Mouse (Mus musculus): ENCODE data around the gene Ankrd44. TPM values are rescaled to one million over a fixed set of nuclear protein-coding genes. Genes with fewer than 3 reads are reported as not detected.

The Ankrd44 gene
- polyA plus RNA-seq, 1 experiment: 6.8 TPM

DNA sequence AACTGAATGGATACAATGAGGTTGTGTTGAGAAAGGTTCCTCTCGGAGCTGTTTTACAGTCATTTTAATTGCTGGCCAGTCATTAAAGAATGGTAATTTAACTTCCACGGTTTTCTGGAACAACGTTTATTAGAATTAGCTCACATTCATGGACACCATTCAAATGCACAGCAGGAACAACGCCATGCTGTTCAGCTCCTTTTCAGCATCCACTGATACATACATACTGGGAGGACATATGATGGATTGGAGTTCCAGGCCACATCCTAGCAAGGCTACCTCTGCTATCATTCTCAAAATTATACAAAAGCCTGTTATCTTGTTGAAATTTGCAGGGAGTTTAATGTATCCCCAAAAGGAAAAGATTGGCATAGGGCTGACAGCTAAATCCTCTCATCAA is 261.1 kb downstream of the Ankrd44 start:
- no peaks in the 10 kb centered on the region for H3K27me3 ChIP-seq (ENCODE audit: control insufficient read depth, insufficient read depth, low read length)
- peaks cover 2% of the 10 kb centered on the region; the same call in 1 of the 2 replicates for H3K4me1 ChIP-seq (ENCODE audit: control insufficient read depth, insufficient read depth, low read length)
- no peak overlapping the region for H3K4me3 ChIP-seq (ENCODE audit: control insufficient read depth, low read depth, low read length)
- no peak overlapping the region for H3K27ac ChIP-seq (ENCODE audit: control insufficient read depth, insufficient read depth, low read depth, low read length)
- H3K36me3 ChIP-seq (ENCODE audit: control insufficient read depth, insufficient read depth, low read length): no peaks in the 10 kb centered on the region
- TF ChIP-seq POLR2A (IDR thresholded peaks at IDR 0.05; ENCODE audit: control insufficient read depth, low read depth, low read length) (no peak), CTCF (IDR thresholded peaks at IDR 0.05; ENCODE audit: control insufficient read depth, insufficient read depth, insufficient replicate concordance, low read depth, low read length) (no peak)

GRCm38 (mm10) chr1:54660674-54661073 is 265.5 kb downstream of the Ankrd44 start:
- Histone ChIP-seq H3K4me3 (ENCODE audit: control insufficient read depth, low read depth, low read length) (no peak overlapping the region), H3K36me3 (ENCODE audit: control insufficient read depth, insufficient read depth, low read length) (no peaks in the 10 kb centered on the region), H3K4me1 (ENCODE audit: control insufficient read depth, insufficient read depth, low read length) (peaks cover 2% of the 10 kb centered on the region; the same call in 1 of the 2 replicates), H3K27ac (ENCODE audit: control insufficient read depth, insufficient read depth, low read depth, low read length) (no peak overlapping the region), H3K27me3 (ENCODE audit: control insufficient read depth, insufficient read depth, low read length) (no peaks in the 10 kb centered on the region)
- no peak for TF ChIP-seq POLR2A (IDR thresholded peaks at IDR 0.05; ENCODE audit: control insufficient read depth, low read depth, low read length)
- TF ChIP-seq CTCF (IDR thresholded peaks at IDR 0.05; ENCODE audit: control insufficient read depth, insufficient read depth, insufficient replicate concordance, low read depth, low read length): no peak

- H3K27ac ChIP-seq (ENCODE audit: control insufficient read depth, insufficient read depth, low read depth, low read length): no peak overlapping the region
- TF ChIP-seq CTCF (IDR thresholded peaks at IDR 0.05; ENCODE audit: control insufficient read depth, insufficient read depth, insufficient replicate concordance, low read depth, low read length) (no peak), POLR2A (IDR thresholded peaks at IDR 0.05; ENCODE audit: control insufficient read depth, low read depth, low read length) (no peak)
- H3K27me3 ChIP-seq (ENCODE audit: control insufficient read depth, insufficient read depth, low read length): no peaks in the 10 kb centered on the region
- H3K4me3 ChIP-seq (ENCODE audit: control insufficient read depth, low read depth, low read length): no peak overlapping the region
- H3K36me3 ChIP-seq (ENCODE audit: control insufficient read depth, insufficient read depth, low read length): no peaks in the 10 kb centered on the region
- no peaks in the 10 kb centered on the region for H3K4me1 ChIP-seq (ENCODE audit: control insufficient read depth, insufficient read depth, low read length)
These were observed 267.6 kb downstream of the Ankrd44 start for GRCm38 (mm10) chr1:54658558-54658957.

- TF ChIP-seq POLR2A (IDR thresholded peaks at IDR 0.05; ENCODE audit: control insufficient read depth, low read depth, low read length): no peak
- no peak for TF ChIP-seq CTCF (IDR thresholded peaks at IDR 0.05; ENCODE audit: control insufficient read depth, insufficient read depth, insufficient replicate concordance, low read depth, low read length)
- Histone ChIP-seq H3K36me3 (ENCODE audit: control insufficient read depth, insufficient read depth, low read length) (no peaks in the 10 kb centered on the region), H3K4me1 (ENCODE audit: control insufficient read depth, insufficient read depth, low read length) (no peaks in the 10 kb centered on the region), H3K27ac (ENCODE audit: control insufficient read depth, insufficient read depth, low read depth, low read length) (no peak overlapping the region), H3K27me3 (ENCODE audit: control insufficient read depth, insufficient read depth, low read length) (no peaks in the 10 kb centered on the region), H3K4me3 (ENCODE audit: control insufficient read depth, low read depth, low read length) (no peak overlapping the region)
These were observed 277.9 kb downstream of the Ankrd44 start for GRCm38 (mm10) chr1:54648237-54648636.

DNA sequence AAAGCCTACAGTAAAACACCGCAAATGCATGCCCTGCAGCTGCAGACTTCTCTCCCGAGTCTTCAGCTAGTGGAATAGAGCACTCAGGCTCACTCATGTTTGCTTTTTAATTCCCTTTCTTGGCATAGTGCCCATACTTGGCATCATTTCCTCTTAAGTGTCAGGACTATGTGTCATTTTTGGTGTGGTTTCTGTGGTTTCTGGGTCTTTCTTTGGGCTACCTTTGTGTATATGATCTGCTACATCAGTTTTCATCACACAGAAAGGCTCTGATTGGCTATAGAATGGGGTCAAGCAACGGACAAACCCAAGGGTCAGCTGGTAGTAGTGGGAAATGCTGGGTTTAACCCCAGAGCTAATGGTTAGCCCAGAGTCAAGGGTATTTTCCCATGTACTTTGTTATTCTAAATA is 278.8 kb downstream of the Ankrd44 start:
- Histone ChIP-seq H3K4me1 (ENCODE audit: control insufficient read depth, insufficient read depth, low read length) (no peaks in the 10 kb centered on the region), H3K36me3 (ENCODE audit: control insufficient read depth, insufficient read depth, low read length) (no peaks in the 10 kb centered on the region), H3K4me3 (ENCODE audit: control insufficient read depth, low read depth, low read length) (no peak overlapping the region), H3K27me3 (ENCODE audit: control insufficient read depth, insufficient read depth, low read length) (no peaks in the 10 kb centered on the region), H3K27ac (ENCODE audit: control insufficient read depth, insufficient read depth, low read depth, low read length) (no peak overlapping the region)
- no peak for TF ChIP-seq CTCF (IDR thresholded peaks at IDR 0.05; ENCODE audit: control insufficient read depth, insufficient read depth, insufficient replicate concordance, low read depth, low read length)

DNA sequence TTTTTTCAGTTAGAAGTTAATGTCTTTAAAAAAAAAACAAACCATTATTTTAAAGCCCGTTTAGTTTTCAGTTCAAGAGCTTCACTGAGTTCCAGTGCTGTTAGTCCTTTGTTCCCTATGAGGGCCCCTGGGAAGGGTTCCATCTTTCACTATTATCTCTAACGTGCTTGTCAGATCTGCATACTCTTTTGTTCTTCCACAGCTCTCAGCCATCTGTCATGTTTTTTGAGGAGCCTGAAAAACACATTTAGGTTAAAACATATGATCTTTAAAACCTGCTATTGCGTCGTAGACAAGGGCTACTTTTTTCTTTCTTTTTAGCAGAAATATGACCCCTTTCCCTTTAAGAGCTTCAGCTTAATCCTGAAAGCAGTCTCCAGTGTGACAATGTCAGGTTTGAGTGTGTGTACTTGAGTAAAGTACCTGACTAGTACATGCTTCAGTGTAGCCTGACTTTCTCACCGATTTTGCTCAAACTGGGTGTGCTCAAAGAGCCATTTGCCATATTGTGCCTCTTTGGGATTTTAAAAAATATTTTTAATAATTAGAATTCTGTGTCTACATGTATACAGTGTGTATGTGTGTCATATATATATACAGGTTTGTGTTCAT is 285.9 kb downstream of the Ankrd44 start:
- H3K27me3 ChIP-seq (ENCODE audit: control insufficient read depth, insufficient read depth, low read length): no peaks in the 10 kb centered on the region
- no peak overlapping the region for H3K4me3 ChIP-seq (ENCODE audit: control insufficient read depth, low read depth, low read length)
- no peak overlapping the region for H3K27ac ChIP-seq (ENCODE audit: control insufficient read depth, insufficient read depth, low read depth, low read length)
- no peaks in the 10 kb centered on the region for H3K4me1 ChIP-seq (ENCODE audit: control insufficient read depth, insufficient read depth, low read length)
- no peaks in the 10 kb centered on the region for H3K36me3 ChIP-seq (ENCODE audit: control insufficient read depth, insufficient read depth, low read length)
- TF ChIP-seq CTCF (IDR thresholded peaks at IDR 0.05; ENCODE audit: control insufficient read depth, insufficient read depth, insufficient replicate concordance, low read depth, low read length) (no peak), POLR2A (IDR thresholded peaks at IDR 0.05; ENCODE audit: control insufficient read depth, low read depth, low read length) (no peak)

GRCm38 (mm10) chr1:54639506-54640078 is 286.6 kb downstream of the Ankrd44 start:
- TF ChIP-seq CTCF (IDR thresholded peaks at IDR 0.05; ENCODE audit: control insufficient read depth, insufficient read depth, insufficient replicate concordance, low read depth, low read length) (no peak), POLR2A (IDR thresholded peaks at IDR 0.05; ENCODE audit: control insufficient read depth, low read depth, low read length) (no peak)
- Histone ChIP-seq H3K4me3 (ENCODE audit: control insufficient read depth, low read depth, low read length) (no peak overlapping the region), H3K27ac (ENCODE audit: control insufficient read depth, insufficient read depth, low read depth, low read length) (no peak overlapping the region), H3K27me3 (ENCODE audit: control insufficient read depth, insufficient read depth, low read length) (no peaks in the 10 kb centered on the region), H3K36me3 (ENCODE audit: control insufficient read depth, insufficient read depth, low read length) (no peaks in the 10 kb centered on the region), H3K4me1 (ENCODE audit: control insufficient read depth, insufficient read depth, low read length) (no peaks in the 10 kb centered on the region)

All from testis, adult 2 months (tissue).